Mouse (Mus musculus): ENCODE results near the gene Abi3bp.

GRCm38 (mm10) chr16:56473160-56473559 is 4.5 kb upstream of the Abi3bp start:
- TF ChIP-seq CHD2 (IDR thresholded peaks at IDR 0.05; ENCODE audit: low read depth, low read length) (no peak), HCFC1 (IDR thresholded peaks at IDR 0.05; ENCODE audit: borderline replicate concordance, insufficient read depth, low read length) (no peak), MAFK (IDR thresholded peaks at IDR 0.05; ENCODE audit: insufficient read depth, low read depth, low read length) (no peak), ZNF384 (IDR thresholded peaks at IDR 0.05; ENCODE audit: low read depth, low read length) (no peak), ZC3H11A (IDR thresholded peaks at IDR 0.05; ENCODE audit: borderline replicate concordance, low read depth, low read length) (no peak)
